Mouse (Mus musculus) lung, adult 2 months (tissue): Measurements from ENCODE around the gene Herc3.

Experiments used
- CTCF ChIP-seq: fragments of 200-500 bp; IDR thresholded peaks from 2 replicates; pipeline ENCODE4 v1.5.1; 2011; ENCODE audit warnings: mild to moderate bottlenecking, low read length, control low read depth; ENCODE audit not compliant: insufficient read depth
- POLR2A ChIP-seq: fragments of 200-500 bp; IDR thresholded peaks from 2 replicates; pipeline ENCODE4 v1.6.1; 2011; ENCODE audit warnings: low read depth, mild to moderate bottlenecking, control low read depth, low read length, borderline replicate concordance; ENCODE audit errors: extremely low read depth

- TF ChIP-seq CTCF, result no peak
- no peak for TF ChIP-seq POLR2A
Observed at GRCm38 (mm10) chr6:58814381-58814780, 16.9 kb upstream of the Herc3 start.
